Mouse (Mus musculus): ENCODE measurements at regions not wholly inside any gene's neighbourhood (a gene's known extent, or its start where the extent isn't known, plus 50 kb on each side); places are given as distances from the start of the nearest gene placed in this dataset.

- DNase-seq (ENCODE audit: low read depth): no peak
These were observed 65.0 kb upstream of the Pik3cg start for GRCm38 (mm10) chr12:32273474-32273873.

- no peak for DNase-seq (ENCODE audit: low read depth)
These were observed 71.4 kb upstream of the Pik3cg start for GRCm38 (mm10) chr12:32279861-32280260.

GRCm38 (mm10) chr12:32280309-32280708 is 71.8 kb upstream of the Pik3cg start:
- no peak for DNase-seq (ENCODE audit: low read depth)

GRCm38 (mm10) chr12:32282371-32283163 is 74.1 kb upstream of the Pik3cg start:
- no peak for DNase-seq (ENCODE audit: low read depth)

GRCm38 (mm10) chr12:32285039-32285438 is 76.6 kb upstream of the Pik3cg start:
- peak; percentile 45 for DNase-seq (ENCODE audit: low read depth)

- DNase-seq (ENCODE audit: low read depth): no peak
These were observed 78.2 kb upstream of the Pik3cg start for GRCm38 (mm10) chr12:32286652-32287051.

GRCm38 (mm10) chr12:32291145-32291544 is 82.7 kb upstream of the Pik3cg start:
- DNase-seq (ENCODE audit: low read depth): no peak

- peak; percentile 93 for DNase-seq (ENCODE audit: low read depth)
These were observed 83.7 kb upstream of the Pik3cg start for GRCm38 (mm10) chr12:32291962-32292748.

- peak; percentile 70 for DNase-seq (ENCODE audit: low read depth)
These were observed 84.3 kb upstream of the Pik3cg start for GRCm38 (mm10) chr12:32292749-32293128.

GRCm38 (mm10) chr12:32297431-32297830 is 81.1 kb upstream of the Ccdc71l start:
- no peak for DNase-seq (ENCODE audit: low read depth)

- DNase-seq (ENCODE audit: low read depth): peak; percentile 12
These were observed 78.8 kb upstream of the Ccdc71l start for GRCm38 (mm10) chr12:32299714-32300113.

GRCm38 (mm10) chr12:32305736-32306135 is 72.8 kb upstream of the Ccdc71l start:
- DNase-seq (ENCODE audit: low read depth): no peak

GRCm38 (mm10) chr12:32306326-32306725 is 72.2 kb upstream of the Ccdc71l start:
- DNase-seq (ENCODE audit: low read depth): no peak

GRCm38 (mm10) chr12:32307280-32308006 is 71.1 kb upstream of the Ccdc71l start:
- no peak for DNase-seq (ENCODE audit: low read depth)

- no peak for DNase-seq (ENCODE audit: low read depth)
These were observed 63.3 kb upstream of the Ccdc71l start for GRCm38 (mm10) chr12:32315099-32315783.

Data from induced T-regulatory cell, adult 2 months (primary cell).